Mouse (Mus musculus) kidney, postnatal 14 days (tissue): ENCODE data around the gene Dnajb8.

Experiments used
- DNase-seq: peaks from one replicate; pipeline ENCODE4 v3.0.0; 2022; ENCODE audit warnings: mixed read lengths

The Dnajb8 gene

DNA sequence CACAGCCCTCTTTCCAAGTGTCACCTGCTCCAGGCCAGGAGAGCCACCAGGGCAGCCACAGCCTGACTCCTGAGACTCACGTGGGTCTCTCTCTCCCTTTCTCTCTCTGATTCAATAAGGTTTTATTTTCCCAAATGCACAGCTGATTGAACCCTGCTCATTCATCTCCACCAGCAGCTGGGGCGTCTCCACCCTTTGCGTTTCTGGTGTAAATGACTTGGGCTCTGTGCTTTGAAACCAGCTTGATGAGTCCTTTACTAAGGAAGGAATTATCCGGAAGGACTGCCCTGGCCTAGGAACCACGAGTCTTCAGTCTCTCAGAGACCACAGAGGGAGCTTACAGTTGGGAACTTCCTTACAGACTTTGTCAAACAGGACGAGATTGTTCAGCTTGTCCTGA, 10.2 kb downstream of the Dnajb8 start:
- DNase-seq = no peak

- peak; percentile 42 for DNase-seq
Measured at GRCm38 (mm10) chr6:88233996-88234395, 11.9 kb downstream of the Dnajb8 start.

GRCm38 (mm10) chr6:88235461-88235860, 13.4 kb downstream of the Dnajb8 start:
- no peak for DNase-seq

GRCm38 (mm10) chr6:88235983-88236382, 13.9 kb downstream of the Dnajb8 start:
- DNase-seq = no peak

GRCm38 (mm10) chr6:88236513-88236912, 14.4 kb downstream of the Dnajb8 start:
- DNase-seq = peak; percentile 23

GRCm38 (mm10) chr6:88242604-88243003, 20.5 kb downstream of the Dnajb8 start:
- DNase-seq = peak; percentile 80

DNA sequence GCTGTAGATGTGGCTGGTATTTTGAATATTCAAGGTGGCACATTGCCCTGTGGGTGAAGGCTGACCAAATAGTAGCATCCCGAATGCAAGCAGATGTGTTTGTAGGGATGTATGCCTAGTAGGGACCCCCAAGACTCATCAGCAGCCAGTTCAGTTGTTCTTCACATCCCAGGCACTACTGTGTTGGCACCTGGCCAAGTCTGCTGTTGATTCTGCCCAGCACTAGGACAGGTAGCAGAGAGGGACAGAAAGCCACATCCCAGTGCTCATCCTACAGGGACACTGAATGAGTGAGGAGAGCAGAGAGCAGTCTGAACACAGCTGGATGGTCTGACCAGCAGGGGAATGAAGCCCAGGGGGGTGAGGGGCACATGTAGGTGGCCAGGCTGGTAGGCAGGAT, 27.2 kb downstream of the Dnajb8 start:
- DNase-seq = no peak

- no peak for DNase-seq
Measured at GRCm38 (mm10) chr6:88251396-88251795, 29.3 kb downstream of the Dnajb8 start.

- no peak for DNase-seq
Measured at GRCm38 (mm10) chr6:88251798-88252478, 29.9 kb downstream of the Dnajb8 start.

- DNase-seq = no peak
Measured at GRCm38 (mm10) chr6:88254082-88254481, 32.0 kb downstream of the Dnajb8 start.

DNA sequence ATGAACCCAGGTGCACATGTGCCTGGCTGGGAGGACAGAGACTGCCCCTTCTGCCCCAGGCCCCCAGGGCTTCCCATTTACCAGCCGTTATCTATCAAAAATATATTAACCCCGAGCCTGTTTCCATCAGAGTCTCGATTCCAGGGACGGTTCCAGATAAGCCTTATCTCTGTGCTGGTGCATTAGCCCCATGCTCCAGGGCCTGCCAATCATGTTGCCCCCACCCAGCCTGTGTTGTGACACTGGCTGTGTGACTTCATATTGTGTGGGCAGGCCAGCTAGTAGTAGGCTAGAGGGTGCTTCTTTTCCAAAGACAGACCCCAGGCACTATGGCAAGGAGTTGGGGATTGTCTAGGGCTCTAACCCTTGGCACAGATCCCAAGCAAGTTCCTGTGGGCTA, 33.4 kb downstream of the Dnajb8 start:
- DNase-seq = no peak

- no peak for DNase-seq
Measured at GRCm38 (mm10) chr6:88259621-88260020, 37.6 kb downstream of the Dnajb8 start.

- no peak for DNase-seq
Measured at GRCm38 (mm10) chr6:88260645-88261044, 38.6 kb downstream of the Dnajb8 start.

DNA sequence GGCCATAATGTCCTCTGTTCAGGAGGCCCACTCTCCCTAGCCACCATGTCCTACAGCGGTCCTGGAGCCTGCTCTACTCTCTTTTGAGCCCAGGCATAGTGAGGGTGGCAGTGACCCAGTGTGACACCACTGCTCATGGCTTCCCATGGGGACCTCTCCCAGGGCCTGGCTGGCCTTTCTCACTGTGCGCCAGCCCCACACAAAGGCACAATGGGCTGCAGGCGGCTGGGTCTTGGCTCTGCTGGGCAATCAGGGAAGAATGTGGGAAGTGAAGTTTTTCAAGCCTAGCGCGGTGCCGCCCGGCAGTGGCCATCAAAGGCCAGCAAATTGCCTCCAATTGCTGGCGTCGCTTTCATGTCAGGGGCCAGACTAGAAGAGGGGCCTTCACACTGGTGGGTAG, 40.1 kb downstream of the Dnajb8 start:
- DNase-seq = no peak

GRCm38 (mm10) chr6:88265355-88265754, 43.3 kb downstream of the Dnajb8 start:
- no peak for DNase-seq

GRCm38 (mm10) chr6:88266055-88266454, 44.0 kb downstream of the Dnajb8 start:
- no peak for DNase-seq

GRCm38 (mm10) chr6:88267068-88267467, 45.0 kb downstream of the Dnajb8 start:
- no peak for DNase-seq

DNA sequence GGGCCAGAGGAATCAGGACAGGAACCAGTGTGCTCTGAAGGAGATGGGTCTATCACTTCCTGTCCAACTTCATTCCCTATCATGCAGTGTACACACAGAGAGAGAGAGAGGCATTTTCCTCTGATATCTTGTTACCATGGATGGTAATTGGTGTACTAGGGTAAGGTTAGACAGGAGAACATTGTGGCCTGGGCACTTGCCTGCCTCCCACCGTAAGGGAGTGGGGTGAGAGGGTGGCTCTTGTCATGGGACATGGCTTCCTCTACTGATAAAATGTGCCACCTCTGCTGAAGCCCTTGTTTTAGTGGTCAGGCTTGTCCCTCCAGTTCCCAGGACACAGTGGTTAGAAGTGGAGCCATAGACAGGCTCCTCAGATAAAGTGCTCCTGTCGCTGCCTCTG, 45.9 kb downstream of the Dnajb8 start:
- no peak for DNase-seq

DNA sequence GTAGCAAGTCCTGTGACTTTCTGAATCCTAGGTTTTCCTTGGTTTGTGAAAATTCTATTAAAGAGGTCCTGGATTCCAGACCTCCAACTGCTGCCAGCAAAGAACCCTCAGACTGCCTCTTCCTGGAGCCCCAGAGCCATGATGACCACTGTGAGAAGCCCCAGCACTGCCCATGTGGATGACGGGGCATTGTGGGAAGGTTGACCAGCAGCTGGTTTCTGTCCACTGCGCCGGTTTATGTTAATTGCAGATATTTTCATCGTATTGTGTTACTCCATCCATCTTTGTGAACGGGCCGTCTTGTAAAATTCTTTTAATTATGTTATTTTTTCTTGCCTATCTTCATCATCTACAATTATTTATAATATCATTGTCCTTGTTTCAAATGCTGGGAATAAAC, 52.6 kb downstream of the Dnajb8 start:
- DNase-seq = no peak

GRCm38 (mm10) chr6:88276221-88276620, 54.2 kb downstream of the Dnajb8 start:
- DNase-seq = no peak

DNA sequence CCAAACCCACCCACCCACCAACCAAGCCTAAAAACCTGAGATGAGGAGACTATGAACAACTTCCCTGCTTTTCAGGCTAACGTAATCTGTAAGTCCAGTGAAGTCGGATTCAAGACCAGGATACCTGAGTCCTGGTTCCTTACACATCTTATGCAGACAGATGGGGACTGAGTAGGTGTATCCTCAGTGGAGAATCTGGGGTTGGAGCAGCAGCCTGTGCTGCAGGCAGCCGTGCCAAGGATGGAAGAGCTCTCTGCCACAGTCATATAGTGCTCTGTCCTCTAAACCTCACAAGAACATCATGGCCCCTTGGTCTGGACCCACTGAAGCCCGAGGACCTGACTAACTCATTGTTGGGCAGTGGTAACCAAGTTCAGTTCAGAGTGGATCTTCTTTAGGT, 55.2 kb downstream of the Dnajb8 start:
- no peak for DNase-seq

DNA sequence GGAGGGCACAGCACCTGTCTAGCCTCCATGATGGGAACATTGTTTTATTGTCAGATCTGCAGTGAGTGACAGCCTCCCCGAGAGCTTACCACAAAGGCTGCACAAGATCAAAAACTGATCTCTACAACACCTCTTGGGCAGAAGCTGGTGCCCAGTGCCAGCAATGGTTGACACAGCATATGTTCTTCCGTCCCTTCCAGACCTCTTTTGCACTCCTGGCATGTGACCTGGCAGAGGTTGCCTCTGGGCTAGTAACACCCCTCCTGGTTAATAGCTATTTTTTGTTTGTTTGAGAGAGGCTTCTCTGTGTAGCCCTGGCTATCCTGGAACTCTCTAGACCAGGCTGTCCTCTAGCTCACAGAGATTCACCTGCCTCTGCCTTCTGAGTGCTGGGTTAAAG, 56.1 kb downstream of the Dnajb8 start:
- no peak for DNase-seq

- DNase-seq = no peak
Measured at GRCm38 (mm10) chr6:88290129-88290766, 68.2 kb downstream of the Dnajb8 start.

GRCm38 (mm10) chr6:88292274-88292909, 70.3 kb downstream of the Dnajb8 start:
- no peak for DNase-seq
